Mouse (Mus musculus) hindbrain, embryonic 15.5 days (tissue): ENCODE measurements around the gene Abhd2. TPM values are rescaled to one million over a fixed set of nuclear protein-coding genes. Genes with fewer than 3 reads are reported as not detected.

ENCODE experiments used
- ATAC-seq: fragments of 200-750 bp; cut with Nextera tagmentation; 2 replicates; pipeline ENCODE4 v1.8.0; 2017; ENCODE audit warnings: low read depth, moderate number of reproducible peaks, moderate TSS enrichment; ENCODE audit not compliant: low FRiP score
- H3K27ac ChIP-seq: fragments of 300-500 bp; sonication (generic); replicated peaks from 2 replicates; pipeline ENCODE4 v1.5.1; 2015; ENCODE audit warnings: mild to moderate bottlenecking, inconsistent platforms
- H3K27me3 ChIP-seq: fragments of 300-500 bp; sonication (generic); 2 replicates; pipeline ENCODE4 v1.6.1; 2015; ENCODE audit warnings: control low read depth, inconsistent platforms
- H3K36me3 ChIP-seq: fragments of 300-500 bp; sonication (generic); 2 replicates; pipeline ENCODE4 v1.6.1; 2015; ENCODE audit warnings: control low read depth, inconsistent platforms
- H3K4me1 ChIP-seq: fragments of 300-500 bp; sonication (generic); replicated peaks from 2 replicates; pipeline ENCODE4 v1.6.1; 2015; ENCODE audit warnings: control low read depth, inconsistent platforms
- H3K4me2 ChIP-seq: fragments of 300-500 bp; sonication (generic); 2 replicates; pipeline ENCODE4 v1.6.1; 2015; ENCODE audit warnings: moderate library complexity, mild to moderate bottlenecking, inconsistent platforms
- H3K4me3 ChIP-seq: fragments of 300-500 bp; sonication (generic); 2 replicates; pipeline ENCODE4 v1.5.1; 2015; ENCODE audit warnings: mild to moderate bottlenecking, inconsistent platforms
- H3K9ac ChIP-seq: fragments of 300-500 bp; sonication (generic); 2 replicates; pipeline ENCODE4 v1.6.1; 2015; ENCODE audit warnings: inconsistent platforms
- H3K9me3 ChIP-seq: fragments of 300-500 bp; sonication (generic); 2 replicates; pipeline ENCODE4 v1.6.1; 2016; ENCODE audit warnings: control low read depth, inconsistent platforms
- WGBS: fragments of 180-500 bp; shearing (Covaris S2); methylation state at CpG from one replicate; pipeline ENCODE4 v1.1.7; 2015; 5-methylcytosine and 5-hydroxymethylcytosine counted together
- polyA plus RNA-seq: library from polyadenylated mRNA; unstranded; fragments of >200 nt; fragmentation: Nextera tagmentation; extraction: Ambion mirVana; gene quantifications from 2 replicates; pipeline ENCODE4 v1.2.1, GENCODE M21; 2015

Abhd2 gene
- polyA plus RNA-seq, 1 experiment from 2014 or later: 19.8 TPM

DNA sequence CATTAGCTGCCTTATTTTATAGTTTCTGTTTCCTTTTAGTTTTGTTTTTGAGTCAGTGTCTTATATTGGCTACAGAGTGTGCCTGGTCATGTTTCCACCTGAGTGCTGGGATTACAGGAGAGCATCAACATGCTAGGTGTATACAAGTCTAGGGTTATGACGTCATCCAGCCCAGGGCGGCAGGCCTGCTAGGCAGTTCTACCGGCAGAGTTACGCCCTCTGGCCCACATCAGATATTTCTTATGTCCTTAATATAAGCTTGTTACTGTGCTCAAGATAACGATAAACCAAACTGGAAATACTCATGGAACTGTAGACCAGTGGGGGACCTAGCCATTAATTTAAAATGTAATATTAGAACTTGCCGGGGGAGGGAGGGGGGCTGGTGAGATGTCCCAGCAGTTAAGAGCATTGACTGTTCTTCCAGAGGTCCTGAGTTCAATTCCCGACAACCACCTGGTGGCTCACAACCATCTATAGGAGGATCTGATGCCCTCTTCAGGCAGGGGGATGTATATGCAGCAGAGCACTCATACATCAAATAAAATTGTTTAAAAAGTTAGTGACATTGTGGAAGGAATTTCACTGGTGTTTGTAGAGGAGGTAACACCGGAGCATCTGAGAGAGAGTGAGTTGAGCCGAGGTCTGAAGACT is 120.0 kb downstream of the Abhd2 start:
- Histone ChIP-seq H3K4me3 (peak overlapping the region; percentile 48), H3K9me3 (no peaks in the 10 kb centered on the region), H3K4me2 (peak overlapping the region; percentile 100), H3K4me1 (peaks cover 10% of the 10 kb centered on the region), H3K27ac (no peak overlapping the region), H3K27me3 (no peaks in the 10 kb centered on the region), H3K9ac (no peak overlapping the region), H3K36me3 (no peaks in the 10 kb centered on the region)
- no peak for ATAC-seq
- 67% methylated on average over 9 of the region's 9 CpGs for WGBS

DNA sequence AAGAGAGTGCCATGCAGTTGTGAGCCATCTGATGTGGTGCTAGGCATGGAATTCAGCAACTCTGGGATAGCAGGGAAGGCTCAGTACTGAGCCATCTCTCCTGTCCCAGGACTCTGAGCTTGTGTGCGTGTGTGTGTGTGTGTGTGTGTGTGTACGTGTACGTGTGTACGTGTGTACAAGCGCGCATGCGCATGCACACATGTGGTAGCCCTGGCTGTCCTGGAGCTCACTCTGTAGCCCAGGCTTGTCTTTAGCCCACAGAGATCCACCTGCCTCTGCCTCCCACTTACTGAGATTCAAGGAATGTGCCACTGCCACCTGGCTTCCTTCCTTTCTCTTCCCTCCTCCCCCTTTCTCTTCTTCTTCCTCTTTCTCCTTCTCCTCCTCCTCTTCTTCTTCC is 120.9 kb downstream of the Abhd2 start:
- no peak overlapping the region for H3K4me3 ChIP-seq
- 97% methylated on average over 7 of the region's 7 CpGs for WGBS
- no peak overlapping the region for H3K4me2 ChIP-seq
- H3K4me1 ChIP-seq: peaks cover 10% of the 10 kb centered on the region
- H3K9ac ChIP-seq: no peak overlapping the region
- H3K9me3 ChIP-seq: no peaks in the 10 kb centered on the region
- no peaks in the 10 kb centered on the region for H3K36me3 ChIP-seq
- H3K27me3 ChIP-seq: no peaks in the 10 kb centered on the region
- no peak for ATAC-seq
- no peak overlapping the region for H3K27ac ChIP-seq

DNA sequence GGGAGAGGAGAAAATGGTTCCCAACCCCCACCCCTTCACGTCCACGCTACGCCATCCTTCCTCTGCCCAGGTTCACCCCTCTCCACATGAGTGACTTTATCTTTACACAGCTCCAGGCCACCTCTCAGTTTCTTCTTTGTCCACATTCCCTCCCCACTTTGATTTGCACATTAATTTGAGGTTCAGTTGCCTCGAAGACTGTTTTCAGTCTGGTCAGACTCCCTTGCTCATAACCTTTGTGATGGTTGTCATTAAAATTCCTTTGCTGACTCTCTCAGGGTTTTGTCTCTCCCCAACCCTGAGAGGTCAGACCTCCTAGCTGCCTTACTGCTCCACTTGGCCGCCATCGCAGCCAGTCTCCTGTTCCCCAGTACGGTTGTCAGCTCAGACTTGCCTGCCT is 121.7 kb downstream of the Abhd2 start:
- H3K4me2 ChIP-seq: no peak overlapping the region
- H3K9ac ChIP-seq: no peak overlapping the region
- 60% methylated on average over 7 of the region's 7 CpGs for WGBS
- H3K36me3 ChIP-seq: no peaks in the 10 kb centered on the region
- H3K27me3 ChIP-seq: no peaks in the 10 kb centered on the region
- no peak overlapping the region for H3K27ac ChIP-seq
- no peak overlapping the region for H3K4me3 ChIP-seq
- no peaks in the 10 kb centered on the region for H3K9me3 ChIP-seq
- peaks cover 10% of the 10 kb centered on the region for H3K4me1 ChIP-seq
- no peak for ATAC-seq

DNA sequence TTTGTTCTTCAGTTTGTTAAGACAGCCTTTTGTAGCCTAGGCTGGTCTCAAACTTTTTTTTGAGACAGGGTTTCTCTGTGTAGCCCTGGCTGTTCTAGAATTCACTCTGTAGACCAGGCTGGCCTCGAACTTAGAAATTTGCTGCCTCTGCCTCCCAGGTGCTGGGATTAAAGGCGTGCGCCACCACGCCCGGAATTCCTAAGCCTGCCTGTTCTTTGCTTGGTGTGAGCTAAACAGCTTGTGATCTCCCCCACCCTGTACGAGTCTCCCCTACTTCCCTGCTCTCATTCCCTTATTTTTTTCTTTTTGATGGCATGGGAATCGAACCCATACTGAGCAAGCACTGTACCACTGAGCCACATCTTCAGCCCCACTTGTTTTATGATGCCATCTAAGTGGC is 122.2 kb downstream of the Abhd2 start:
- H3K9ac ChIP-seq: no peak overlapping the region
- no peak for ATAC-seq
- H3K36me3 ChIP-seq: no peaks in the 10 kb centered on the region
- H3K4me3 ChIP-seq: no peak overlapping the region
- H3K9me3 ChIP-seq: no peaks in the 10 kb centered on the region
- H3K4me2 ChIP-seq: no peak overlapping the region
- peaks cover 10% of the 10 kb centered on the region for H3K4me1 ChIP-seq
- H3K27ac ChIP-seq: no peak overlapping the region
- WGBS: 94% methylated on average over 7 of the region's 7 CpGs
- no peaks in the 10 kb centered on the region for H3K27me3 ChIP-seq

- H3K4me2 ChIP-seq: no peak overlapping the region
- no peak overlapping the region for H3K9ac ChIP-seq
- peaks cover 4% of the 10 kb centered on the region for H3K4me1 ChIP-seq
- no peak overlapping the region for H3K27ac ChIP-seq
- WGBS: 79% methylated on average over 10 of the region's 10 CpGs
- no peaks in the 10 kb centered on the region for H3K9me3 ChIP-seq
- no peak overlapping the region for H3K4me3 ChIP-seq
- no peak for ATAC-seq
- H3K27me3 ChIP-seq: no peaks in the 10 kb centered on the region
- H3K36me3 ChIP-seq: no peaks in the 10 kb centered on the region
Measured at GRCm38 (mm10) chr7:79397446-79397963, 124.5 kb downstream of the Abhd2 start.

DNA sequence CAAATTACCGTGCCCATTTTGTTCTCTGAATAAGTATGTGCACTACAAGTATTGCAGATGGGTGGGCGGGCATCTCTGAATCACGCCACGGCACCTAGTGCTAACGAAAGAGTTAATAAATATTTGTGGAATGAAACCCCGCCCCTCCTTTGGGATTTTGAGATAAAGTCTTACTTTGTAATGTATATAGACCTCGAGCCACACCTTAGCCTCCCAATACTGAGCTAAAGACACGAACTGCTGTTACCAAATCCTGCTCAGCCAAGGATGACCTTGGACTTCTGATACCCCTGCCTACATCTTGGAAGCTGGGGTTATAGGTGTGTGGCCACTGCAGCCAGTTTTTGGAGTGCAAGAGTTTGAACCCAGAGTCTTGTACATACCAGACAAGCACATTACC is 125.4 kb downstream of the Abhd2 start:
- ATAC-seq: no peak
- no peaks in the 10 kb centered on the region for H3K9me3 ChIP-seq
- H3K27me3 ChIP-seq: no peaks in the 10 kb centered on the region
- H3K4me1 ChIP-seq: no peaks in the 10 kb centered on the region
- H3K4me3 ChIP-seq: no peak overlapping the region
- no peaks in the 10 kb centered on the region for H3K36me3 ChIP-seq
- WGBS: 90% methylated on average over 8 of the region's 8 CpGs
- no peak overlapping the region for H3K27ac ChIP-seq
- H3K4me2 ChIP-seq: no peak overlapping the region
- H3K9ac ChIP-seq: no peak overlapping the region

- Histone ChIP-seq H3K27me3 (no peaks in the 10 kb centered on the region), H3K9ac (no peak overlapping the region), H3K27ac (no peak overlapping the region), H3K36me3 (no peaks in the 10 kb centered on the region), H3K9me3 (no peaks in the 10 kb centered on the region), H3K4me2 (no peak overlapping the region), H3K4me1 (no peaks in the 10 kb centered on the region), H3K4me3 (no peak overlapping the region)
- WGBS: 75% methylated on average over 12 of the region's 12 CpGs
- ATAC-seq: no peak
Measured at GRCm38 (mm10) chr7:79398971-79399370, 126.0 kb downstream of the Abhd2 start.

DNA sequence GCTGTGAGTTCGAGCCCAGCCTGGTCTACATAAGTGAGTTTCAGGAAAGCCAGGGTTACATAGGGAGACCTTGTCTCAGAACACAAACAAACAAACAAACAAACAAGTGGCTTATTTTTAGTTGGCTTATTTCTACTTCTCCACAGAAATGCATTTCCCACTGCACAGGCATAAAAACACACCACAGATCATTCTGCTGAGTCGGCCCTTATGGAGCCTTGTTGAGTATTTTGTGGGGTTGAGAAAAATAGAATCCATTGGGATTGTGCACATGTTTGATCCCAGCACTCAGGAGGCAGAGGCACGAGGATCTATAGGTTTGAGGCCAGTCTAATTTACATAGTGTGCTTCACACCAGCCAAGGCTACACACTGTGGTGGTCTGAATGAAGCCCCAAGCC is 127.3 kb downstream of the Abhd2 start:
- Histone ChIP-seq H3K4me3 (no peak overlapping the region), H3K9me3 (no peaks in the 10 kb centered on the region), H3K36me3 (no peaks in the 10 kb centered on the region), H3K27ac (no peak overlapping the region), H3K4me2 (no peak overlapping the region), H3K4me1 (no peaks in the 10 kb centered on the region), H3K9ac (no peak overlapping the region), H3K27me3 (no peaks in the 10 kb centered on the region)
- 86% methylated on average over 3 of the region's 3 CpGs for WGBS
- ATAC-seq: no peak

GRCm38 (mm10) chr7:79414449-79415375 is 141.7 kb downstream of the Abhd2 start:
- Histone ChIP-seq H3K4me2 (no peak overlapping the region), H3K4me1 (no peaks in the 10 kb centered on the region)
- ATAC-seq: no peak

More at GRCm38 (mm10) chr7:79414449-79415375, 141.7 kb downstream of the Abhd2 start:
- Histone ChIP-seq H3K36me3 (no peaks in the 10 kb centered on the region), H3K27me3 (no peaks in the 10 kb centered on the region), H3K9me3 (no peaks in the 10 kb centered on the region), H3K9ac (no peak overlapping the region), H3K4me3 (no peak overlapping the region), H3K27ac (no peak overlapping the region)
- 79% methylated on average over 18 of the region's 18 CpGs for WGBS

Other genes with a start within 250 kb of the Abhd2 start
- gene Acan, start 219.7 kb upstream of the Abhd2 start, polyA plus RNA-seq: 0.21 and 0.65 TPM in 2 replicates
- 2.2 TPM in 2 replicates for gene Hapln3, start 142.2 kb upstream of the Abhd2 start, polyA plus RNA-seq
- gene Mfge8, start 124.1 kb upstream of the Abhd2 start, polyA plus RNA-seq: 206 and 214 TPM in 2 replicates
- 20.1 and 23.0 TPM in 2 replicates for gene Rlbp1, start 113.8 kb downstream of the Abhd2 start, polyA plus RNA-seq
- gene Fanci, start 118.7 kb downstream of the Abhd2 start, polyA plus RNA-seq: 1.9 and 2.7 TPM in 2 replicates
- gene Polg, start 193.2 kb downstream of the Abhd2 start, polyA plus RNA-seq: 26.5 and 27.0 TPM in 2 replicates